Mouse (Mus musculus) urinary bladder, postnatal 10 days (tissue): ENCODE data around the gene Nt5c.
"Not testable (repeated sequence)": the region's sequence is repeated elsewhere in the genome, so short reads cannot be mapped to it uniquely, and the experiment has no call there.

Experiments used
- DNase-seq: peaks from one replicate; pipeline ENCODE4 v3.0.0; 2022; ENCODE audit warnings: low spot score

Gene Nt5c

DNA sequence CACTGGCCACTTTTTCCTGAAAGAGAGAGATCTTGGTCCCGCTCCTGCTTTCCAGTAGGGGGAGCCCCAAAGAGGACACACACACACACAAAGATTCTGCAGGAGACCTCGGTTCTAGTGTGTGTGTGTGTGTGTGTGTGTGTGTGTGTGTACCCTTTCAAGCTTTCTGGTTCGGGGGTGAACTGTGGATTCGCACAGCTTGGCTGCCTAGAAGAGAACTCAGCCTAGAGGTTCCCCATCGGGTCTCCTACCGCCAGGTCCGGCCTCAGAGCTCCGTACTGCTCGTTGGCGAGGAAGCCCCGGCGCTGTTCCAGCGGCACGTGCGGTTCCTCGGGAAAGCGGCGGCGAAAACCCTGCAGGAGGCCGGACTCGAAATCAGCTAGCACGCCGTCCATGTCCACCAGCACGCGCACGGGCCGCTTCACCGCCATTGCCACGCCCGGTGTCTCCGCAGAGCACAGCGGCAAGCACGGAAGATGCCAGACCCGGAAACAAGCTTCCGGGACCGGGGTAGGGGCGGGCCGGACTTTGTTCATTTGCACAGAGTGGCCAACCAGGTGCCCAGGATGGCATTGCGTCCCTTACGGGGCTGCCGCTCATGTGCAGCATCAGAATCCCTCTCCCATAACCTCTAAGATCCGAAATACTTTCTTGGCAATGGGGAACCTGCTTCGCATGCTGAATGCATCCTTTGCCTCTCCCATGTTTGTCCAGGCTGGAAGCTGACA, at the start of gene Nt5c:
Gene Nt5c (minus strand): TSS at position 507 of the 728 bp plus-strand sequence.
- peak; percentile 44 for DNase-seq

DNA sequence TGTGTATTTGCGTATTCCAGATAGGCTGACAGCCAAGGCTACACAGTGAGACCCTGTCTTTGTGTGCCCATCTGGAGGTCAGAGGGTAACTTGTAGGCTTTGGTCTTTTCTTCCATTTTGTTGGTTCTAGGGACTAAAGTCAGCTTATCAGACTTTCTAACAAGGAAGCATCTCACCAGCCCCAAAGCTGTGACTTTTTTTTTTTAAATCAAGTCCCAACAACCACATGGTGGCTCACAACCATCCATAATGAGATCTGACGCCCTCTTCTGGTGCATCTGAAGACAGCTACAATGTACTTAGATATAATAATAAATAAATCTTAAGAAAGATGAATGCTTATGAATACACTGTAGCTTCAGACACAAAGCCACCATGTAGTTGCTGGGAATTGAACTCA, 46.4 kb upstream of the Nt5c start:
- no peak for DNase-seq

DNA sequence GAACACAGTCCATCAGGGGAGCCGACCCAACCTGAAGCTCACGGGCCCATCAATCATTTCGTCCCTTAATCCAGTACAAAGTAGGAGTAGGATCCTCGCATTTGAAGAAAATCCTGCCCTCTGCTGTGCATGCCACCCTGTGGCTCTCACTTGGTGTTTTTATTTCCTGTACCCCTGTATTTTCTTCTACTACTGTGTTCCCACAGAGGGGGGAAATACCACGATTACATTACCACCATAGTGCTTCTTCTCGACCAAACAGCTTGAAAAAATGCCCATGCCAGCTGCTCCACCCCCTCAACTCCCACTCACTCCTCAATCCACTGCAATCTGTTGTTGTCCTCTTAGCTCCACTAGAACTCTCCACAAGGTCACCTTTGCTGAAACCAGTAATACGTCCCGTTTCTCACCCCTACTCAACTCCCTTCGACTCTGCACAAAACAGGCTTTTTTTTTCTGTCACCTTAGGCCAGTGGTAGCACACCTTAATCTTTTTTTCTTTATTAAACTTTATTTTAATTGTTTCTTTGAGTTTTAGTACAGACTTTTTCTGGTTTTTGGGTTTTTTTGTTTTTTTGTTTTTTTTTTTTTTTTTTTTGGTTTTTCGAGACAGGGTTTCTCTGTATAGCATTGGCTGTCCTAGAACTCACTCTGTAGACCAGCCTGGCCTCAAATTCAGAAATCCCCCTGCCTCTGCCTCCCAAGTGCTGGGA, 45.4 kb upstream of the Nt5c start:
- no peak for DNase-seq

GRCm38 (mm10) chr11:115536038-115536681, 44.5 kb upstream of the Nt5c start, which contains the start of gene Sumo2:
Gene Sumo2 (minus strand): TSS chr11:115536276.
- peak; percentile 93 for DNase-seq

GRCm38 (mm10) chr11:115535401-115536037, 43.9 kb upstream of the Nt5c start:
- DNase-seq, result no peak

- DNase-seq, result no peak
These were observed 43.2 kb upstream of the Nt5c start for GRCm38 (mm10) chr11:115534759-115535371.

- DNase-seq, result not testable (repeated sequence)
These were observed 34.8 kb upstream of the Nt5c start for GRCm38 (mm10) chr11:115526446-115526845.

DNA sequence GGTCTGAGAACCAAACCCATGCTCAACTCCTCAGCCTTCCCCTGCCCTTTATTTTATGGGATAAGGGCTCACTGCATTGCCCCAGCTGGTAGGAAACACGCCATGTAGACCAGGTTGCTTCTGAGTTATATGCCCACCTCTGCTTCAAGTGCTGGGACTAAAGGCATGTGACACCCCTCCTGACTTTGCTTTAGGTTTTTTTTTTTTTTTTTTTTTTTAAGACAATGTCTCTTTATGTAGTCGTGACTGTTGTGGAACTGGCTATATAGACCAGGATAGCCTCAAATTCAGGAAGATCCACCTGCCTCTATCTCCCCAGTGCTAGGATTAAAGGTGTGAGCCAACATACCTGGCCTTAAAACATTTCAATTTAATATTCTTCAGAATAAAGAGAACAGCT, 31.0 kb upstream of the Nt5c start:
- DNase-seq, result no peak

DNA sequence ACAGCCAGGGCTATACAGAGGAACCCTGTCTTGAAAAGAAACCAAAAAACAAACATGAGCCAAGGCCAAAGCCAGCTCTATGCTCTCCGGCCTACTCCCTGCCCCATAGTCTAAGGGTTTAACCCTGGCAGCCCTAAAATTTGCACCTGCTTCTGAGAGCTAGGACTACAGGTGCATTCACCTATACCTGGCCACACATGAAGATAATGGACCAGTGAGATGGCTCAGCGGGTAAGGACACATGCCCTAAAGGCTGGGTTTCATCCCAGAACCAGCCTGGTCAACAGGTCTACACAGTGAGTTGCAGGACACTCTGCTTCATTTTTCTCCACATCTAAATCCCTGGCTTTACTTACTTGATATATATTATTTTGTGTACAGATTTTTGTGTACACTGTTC, 30.6 kb upstream of the Nt5c start:
- no peak for DNase-seq

DNA sequence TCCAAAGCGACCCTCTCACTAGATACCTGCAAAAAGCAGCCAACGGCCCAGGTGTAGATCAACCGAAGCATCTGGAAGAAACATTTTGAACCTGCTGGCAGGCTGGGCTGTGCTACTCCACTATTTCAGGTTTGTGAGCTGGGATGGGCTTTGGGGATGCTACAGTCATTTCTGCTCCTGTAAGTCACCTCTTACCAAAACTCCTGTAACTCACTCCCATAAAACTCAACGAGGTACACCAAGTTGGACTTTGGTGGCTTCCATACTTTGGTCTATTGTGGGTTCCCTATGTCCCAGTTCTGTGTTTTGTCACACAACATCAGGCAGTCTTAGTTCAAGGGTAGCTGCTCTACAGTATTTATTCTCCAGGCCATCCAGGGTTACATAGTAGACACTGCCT, 29.4 kb upstream of the Nt5c start:
- no peak for DNase-seq

DNA sequence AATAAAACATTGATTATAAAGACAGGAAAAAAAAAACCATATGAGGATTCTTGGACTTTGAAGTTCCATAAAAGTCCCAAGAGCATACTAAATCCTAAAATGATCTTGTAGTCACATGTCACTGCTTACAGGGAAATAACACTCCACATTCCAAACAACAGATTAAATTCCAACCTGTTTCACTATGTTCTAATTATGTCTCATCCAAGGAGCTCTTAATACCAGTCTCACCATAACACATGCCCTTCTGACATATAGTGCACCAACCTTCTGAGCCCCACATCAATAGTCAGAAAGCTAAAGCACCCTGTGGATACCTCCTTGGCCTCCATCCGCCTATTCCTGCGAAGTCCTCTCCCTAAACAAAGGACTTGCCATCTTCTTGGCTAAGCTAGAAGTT, 28.6 kb upstream of the Nt5c start:
- DNase-seq, result no peak

DNA sequence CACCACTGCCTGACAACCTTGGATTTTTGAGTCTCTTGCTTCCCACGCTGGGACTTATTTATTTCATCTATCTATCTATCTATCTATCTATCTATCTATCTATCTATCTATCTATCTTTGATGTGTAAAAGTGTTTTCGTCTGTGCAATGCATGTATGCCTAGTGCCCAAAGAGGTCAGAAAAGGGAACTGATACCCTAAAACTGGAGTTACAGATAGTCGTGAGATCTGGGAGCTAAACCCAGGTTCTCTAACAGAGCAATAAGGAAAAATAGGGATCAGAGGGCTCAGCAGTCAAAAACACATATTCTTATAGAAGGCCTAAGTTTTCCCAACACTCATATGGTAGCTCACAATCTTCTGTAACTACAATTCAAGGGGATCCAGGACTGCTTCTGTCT, 27.9 kb upstream of the Nt5c start:
- no peak for DNase-seq

DNA sequence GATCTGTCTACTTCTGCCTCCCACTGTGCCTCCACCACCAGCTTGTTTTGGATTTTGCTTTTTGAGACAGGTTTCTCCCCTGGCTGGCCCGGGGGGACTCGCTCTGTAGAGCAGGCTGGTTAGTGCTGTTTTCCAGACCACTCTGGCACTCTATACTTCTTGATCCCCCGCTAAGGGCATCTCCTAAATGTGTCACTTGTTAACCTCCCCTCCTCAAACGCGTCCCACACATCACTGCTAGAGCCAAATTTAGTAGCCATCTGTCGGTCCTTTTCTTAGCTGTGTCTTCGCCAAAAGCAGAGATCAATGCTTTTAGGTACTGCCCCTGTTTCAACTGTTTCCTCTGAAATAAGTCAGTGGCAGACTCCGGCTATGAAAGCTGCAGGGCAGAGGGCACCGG, 27.0 kb upstream of the Nt5c start:
- no peak for DNase-seq

DNA sequence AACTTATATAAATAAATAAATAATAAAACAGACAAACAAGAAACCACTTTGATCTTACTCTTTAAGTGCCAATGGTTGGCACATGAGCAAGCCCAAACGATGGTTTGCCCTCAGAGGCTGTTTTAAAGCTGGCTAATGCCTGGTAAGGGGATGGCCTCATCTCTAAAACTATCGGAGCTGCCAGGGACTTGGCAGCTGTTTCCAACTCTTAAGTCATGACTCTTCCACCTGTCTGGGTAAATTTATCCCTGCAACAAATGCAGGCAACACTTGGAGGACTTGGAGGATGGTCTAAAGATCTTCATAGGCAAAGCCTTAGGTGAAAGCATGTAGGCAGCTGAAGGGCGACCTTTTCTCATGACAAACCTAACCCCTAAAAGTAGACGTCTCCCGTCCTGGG, 25.3 kb upstream of the Nt5c start:
- DNase-seq, result no peak

DNA sequence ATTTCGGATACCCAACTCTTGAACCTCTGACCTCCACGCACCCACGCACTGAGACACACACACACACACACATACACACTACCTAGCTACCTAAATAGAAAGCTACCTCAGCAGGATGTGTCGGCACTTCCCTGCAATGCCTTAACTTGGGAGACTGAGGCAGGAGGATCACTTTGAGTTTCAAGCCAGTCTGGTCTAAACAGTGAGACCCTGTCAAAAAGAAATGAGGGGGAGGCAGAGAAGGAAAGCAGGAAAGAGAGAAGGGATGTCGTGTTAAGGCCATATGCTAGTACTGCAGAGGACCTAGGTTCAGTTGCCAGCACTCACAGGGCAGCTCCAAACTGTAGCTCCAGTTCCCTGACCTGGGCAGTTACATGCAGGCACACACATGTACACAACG, 23.4 kb upstream of the Nt5c start:
- DNase-seq, result no peak

DNA sequence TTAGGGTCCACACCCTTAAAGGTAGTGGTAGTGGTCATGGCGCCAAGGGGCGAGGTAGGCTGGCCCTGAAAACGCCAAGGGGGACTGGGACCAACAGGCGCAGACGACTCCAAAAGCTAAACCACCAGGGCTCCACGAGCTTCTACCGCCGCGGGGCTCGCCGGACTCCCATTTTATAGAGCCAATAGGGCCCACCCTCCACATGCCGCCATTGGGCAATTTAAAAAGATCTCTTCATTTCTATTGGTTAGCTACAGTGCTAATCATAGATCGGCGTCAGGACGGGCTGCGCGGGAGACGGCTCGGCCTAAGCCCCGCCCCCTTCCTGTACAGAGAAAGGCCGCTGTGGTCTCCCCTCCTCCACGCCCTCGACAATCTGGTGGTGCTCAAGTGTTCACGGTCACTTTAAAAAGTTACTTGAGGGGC, 22.6 kb upstream of the Nt5c start, which contains the start of gene Jpt1:
Gene Jpt1 (minus strand): TSS at position 150 of the 426 bp plus-strand sequence.
- peak; percentile 58 for DNase-seq

GRCm38 (mm10) chr11:115513271-115514237, 21.9 kb upstream of the Nt5c start:
- no peak for DNase-seq

- DNase-seq, result no peak
These were observed 20.9 kb upstream of the Nt5c start for GRCm38 (mm10) chr11:115512407-115513183.

DNA sequence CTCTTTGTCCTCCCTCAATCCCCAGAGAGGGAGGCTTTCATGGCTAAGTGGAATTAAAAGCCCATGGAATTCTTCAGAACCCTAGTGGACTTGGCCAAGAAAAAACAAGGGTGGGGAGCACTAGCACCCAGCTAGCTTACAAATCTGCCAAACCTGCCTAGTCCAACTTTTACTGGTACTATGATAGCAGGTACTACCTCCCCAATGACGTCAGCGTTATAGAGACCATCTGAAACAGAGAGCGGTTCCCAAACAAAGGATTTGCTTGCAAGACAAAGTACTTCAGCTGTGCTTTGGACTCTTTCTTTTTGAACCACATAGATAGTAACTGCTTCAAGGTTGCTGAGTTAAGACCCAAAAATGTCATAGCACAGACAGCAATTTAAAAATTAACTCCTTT, 20.3 kb upstream of the Nt5c start:
- DNase-seq, result no peak

DNA sequence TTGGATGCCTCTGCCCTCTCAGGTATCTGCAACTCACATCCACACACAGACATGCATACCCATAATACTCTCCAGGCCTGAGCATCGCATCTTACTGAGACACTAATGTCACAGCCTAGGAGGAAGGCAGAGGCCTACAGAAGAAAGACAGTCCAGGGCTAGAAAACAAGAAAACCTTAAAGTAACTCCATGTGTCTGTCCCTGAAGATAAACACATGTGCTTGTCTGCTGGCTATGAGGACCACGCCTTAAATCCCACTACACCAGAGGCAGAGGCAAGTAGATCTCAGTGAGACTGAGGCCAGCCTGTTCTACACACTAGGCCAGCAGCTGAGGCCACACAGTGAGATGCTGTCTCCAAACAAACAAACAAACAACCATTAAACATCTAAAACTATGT, 19.5 kb upstream of the Nt5c start:
- no peak for DNase-seq
